ENCODE assay signal across 15 mouse cellular contexts in genomic region chr11:114419002-114419401, GRCm38 (mm10).
A peak's percentile ranks its signal among the peaks of the same experiment; 100 is the strongest.
DNase-seq lines count a peak whose midpoint lies in the region; ATAC-seq and TF ChIP-seq lines count a peak whose summit lies in the region.
"Had no signal": no experiment of that assay in that cellular context is flagged by ENCODE, and none has a peak within 500 bp of the region (broad histone marks: within the 10 kb centered on the region; RNA-seq: fewer than 3 reads in every experiment).

No protein-coding gene starts in this region.

- intact Hi-C loops in gastrocnemius, adult 2 months (cut with DNase I), result no loop called here

- no peaks in the 10 kb centered on the region for H3K4me1 ChIP-seq in stomach, postnatal 0 days (replicated peaks; ENCODE audit: control insufficient read depth, insufficient read depth)
- H3K4me1 ChIP-seq: embryonic facial prominence, embryonic 13.5 days; hindbrain, embryonic 12.5 days had no signal

- H3K9me3 ChIP-seq in stomach, postnatal 0 days (ENCODE audit: control insufficient read depth, low read length), result no peaks in the 10 kb centered on the region

- no peak overlapping the region for H3K4me3 ChIP-seq in gastrocnemius, adult 2 months
- H3K4me3 ChIP-seq in stomach, postnatal 0 days (ENCODE audit: low read depth, low read length), result no peak overlapping the region
- H3K4me3 ChIP-seq: embryonic facial prominence, embryonic 13.5 days; hindbrain, embryonic 12.5 days; myocyte had no signal

- H3K9ac ChIP-seq in stomach, postnatal 0 days (ENCODE audit: low read length), result no peak overlapping the region
- H3K9ac ChIP-seq: embryonic facial prominence, embryonic 13.5 days; hindbrain, embryonic 12.5 days had no signal

- H3K4me2 ChIP-seq in stomach, postnatal 0 days (replicated peaks; ENCODE audit: low read depth), result no peak overlapping the region
- H3K4me2 ChIP-seq: embryonic facial prominence, embryonic 13.5 days; hindbrain, embryonic 12.5 days had no signal

- TF ChIP-seq CTCF in gastrocnemius, adult 2 months (IDR thresholded peaks at IDR 0.05), result peak; percentile 43
- TF ChIP-seq CTCF in stomach, postnatal 0 days (IDR thresholded peaks at IDR 0.05; ENCODE audit: low read depth), result peak; percentile 49

- WGBS in stomach, postnatal 0 days, result 87% methylated on average over 7 of the region's 7 CpGs

- no peaks in the 10 kb centered on the region for H3K27me3 ChIP-seq in stomach, postnatal 0 days (ENCODE audit: control insufficient read depth, insufficient read depth, low read length)
- H3K27me3 ChIP-seq: embryonic facial prominence, embryonic 13.5 days; hindbrain, embryonic 12.5 days had no signal

- ATAC-seq in stomach, postnatal 0 days (ENCODE audit: low FRiP score, low TSS enrichment), result no peak
- ATAC-seq: CD4-positive, CD25-positive, alpha-beta regulatory T cell, adult 4 months had no signal

- no peak for DNase-seq in gastrocnemius, adult 2 months
- DNase-seq in gastrocnemius, postnatal 25 days, result no peak
- peak; percentile 10 to 44 for DNase-seq in spleen, postnatal 10 days (ENCODE audit: low spot score in 2 of 2)
- no peak for DNase-seq in spleen, postnatal 14 days (ENCODE audit: low spot score in 2 of 2)
- peak; percentile 53 for DNase-seq in R1 (ENCODE audit: low read depth, low spot score)
- DNase-seq in stomach, postnatal 0 days (ENCODE audit: low spot score), result no peak
- DNase-seq in gastrocnemius, postnatal 10 days, result no peak
- DNase-seq in heart, adult 8-10 months (ENCODE audit: low spot score), result no peak
- DNase-seq: cerebellum, adult 8-10 months; heart, adult 18-20 months had no signal

- no peak overlapping the region for H3K27ac ChIP-seq in gastrocnemius, adult 2 months
- no peak overlapping the region for H3K27ac ChIP-seq in stomach, postnatal 0 days (replicated peaks)
- H3K27ac ChIP-seq: embryonic facial prominence, embryonic 13.5 days; hindbrain, embryonic 12.5 days; macrophage had no signal

- no peak for TF ChIP-seq EP300 in stomach, postnatal 0 days (optimal IDR thresholded peaks at IDR 0.05)

- no peaks in the 10 kb centered on the region for H3K36me3 ChIP-seq in stomach, postnatal 0 days (ENCODE audit: control insufficient read depth, insufficient read depth, low read length)
- H3K36me3 ChIP-seq: embryonic facial prominence, embryonic 13.5 days; hindbrain, embryonic 12.5 days had no signal

Comparison
In these comparisons a context has a peak if more than half of its experiments do, and no peak if none do; other contexts are left out.
1. DNase-seq: peak in spleen, postnatal 10 days (2 of 2) and R1 (single experiment); none in gastrocnemius, adult 2 months (single experiment), gastrocnemius, postnatal 25 days (single experiment), spleen, postnatal 14 days (0 of 2), stomach, postnatal 0 days (single experiment), gastrocnemius, postnatal 10 days (single experiment) and heart, adult 8-10 months (single experiment).